Mouse (Mus musculus) CH12.LX (cell line): Measurements from ENCODE around the gene Ldb3.

Source experiments
- BHLHE40 ChIP-seq: IDR thresholded peaks from 2 replicates; pipeline ENCODE4 v1.6.1; 2011; ENCODE audit warnings: mild to moderate bottlenecking, low read depth, low read length, improper control_type of control experiment
- CTCF ChIP-seq, 2 experiments: IDR thresholded peaks in 1 of 2; conservative IDR thresholded peaks in 1 of 2; 2 replicates each; pipeline ENCODE4 v1.5.1; 2011 to 2012; ENCODE audit warnings: low read depth in 2 of 2, low read length in 2 of 2, improper control_type of control experiment in 1 of 2, inconsistent platforms in 1 of 2, mild to moderate bottlenecking in 1 of 2, moderate library complexity in 1 of 2
- EP300 ChIP-seq: IDR thresholded peaks from 2 replicates; pipeline ENCODE4 v1.6.1; 2011; ENCODE audit warnings: low read length, improper control_type of control experiment
- MAFK ChIP-seq: IDR thresholded peaks from 2 replicates; pipeline ENCODE4 v1.6.1; 2011; ENCODE audit warnings: low read length, improper control_type of control experiment; ENCODE audit not compliant: insufficient replicate concordance
- PAX5 ChIP-seq: IDR thresholded peaks from 2 replicates; pipeline ENCODE4 v1.6.1; 2012; ENCODE audit warnings: low read length, inconsistent platforms, mixed read lengths
- POLR2A ChIP-seq: IDR thresholded peaks from 2 replicates; pipeline ENCODE4 v1.6.1; 2011; ENCODE audit warnings: low read depth, mild to moderate bottlenecking, improper control_type of control experiment, low read length
- ZC3H11A ChIP-seq: IDR thresholded peaks from 2 replicates; pipeline ENCODE4 v1.6.1; 2012; ENCODE audit warnings: low read depth, mild to moderate bottlenecking, inconsistent platforms, low read length, improper control_type of control experiment
- ZNF384 ChIP-seq: IDR thresholded peaks from 2 replicates; pipeline ENCODE4 v1.6.1; 2012; ENCODE audit warnings: low read depth, low read length, improper control_type of control experiment, inconsistent platforms

GRCm38 (mm10) chr14:34570294-34570693 lies 18.2 kb downstream of the Ldb3 start:
- TF ChIP-seq PAX5 (no peak), POLR2A (no peak), MAFK (no peak), CTCF (conservative IDR thresholded peaks at IDR 0.05 in 1 of 2, IDR thresholded peaks at IDR 0.05 in 1 of 2; ENCODE audit: low read depth in 2 of 2, low read length in 2 of 2) (peak; percentile 72 to 94), BHLHE40 (no peak), ZC3H11A (peak; percentile 77), EP300 (no peak), ZNF384 (no peak)
